Mouse (Mus musculus) frontal cortex, postnatal 14 days (tissue): ENCODE results near the gene Ggt1.
"Not testable (repeated sequence)": the region's sequence is repeated elsewhere in the genome, so short reads cannot be mapped to it uniquely, and the experiment has no call there.

Experiments
- DNase-seq, 2 experiments: peaks; one replicate each; pipeline ENCODE4 v3.0.0; 2022; ENCODE audit warnings: low spot score in 2 of 2

Gene Ggt1

GRCm38 (mm10) chr10:75561071-75561654, at the start of gene Ggt1:
Gene Ggt1 (plus strand): TSS chr10:75561604.
- no peak for DNase-seq

GRCm38 (mm10) chr10:75511897-75512296, 49.5 kb upstream of the Ggt1 start:
- DNase-seq, result no peak

GRCm38 (mm10) chr10:75512796-75513195, 48.6 kb upstream of the Ggt1 start:
- no peak for DNase-seq

GRCm38 (mm10) chr10:75513306-75514067, 47.9 kb upstream of the Ggt1 start:
- no peak for DNase-seq

GRCm38 (mm10) chr10:75514361-75514760, 47.0 kb upstream of the Ggt1 start:
- DNase-seq, result no peak

GRCm38 (mm10) chr10:75515216-75516037, 46.0 kb upstream of the Ggt1 start:
- no peak for DNase-seq

GRCm38 (mm10) chr10:75516038-75516723, 45.2 kb upstream of the Ggt1 start:
- DNase-seq, result no peak

GRCm38 (mm10) chr10:75516724-75517072, 44.7 kb upstream of the Ggt1 start:
- DNase-seq, result no peak

GRCm38 (mm10) chr10:75517073-75517757, 44.2 kb upstream of the Ggt1 start, which contains the start of gene Snrpd3:
Gene Snrpd3 (plus strand): TSS chr10:75517551.
- peak; percentile 86 to 87 for DNase-seq

- peak; percentile 92 to 97 for DNase-seq
Observed at GRCm38 (mm10) chr10:75517758-75518143, 43.7 kb upstream of the Ggt1 start, which contains the start of gene Gucd1. Gene Gucd1 (minus strand): TSS chr10:75517972.

- no peak for DNase-seq
Observed at GRCm38 (mm10) chr10:75520581-75520980, 40.8 kb upstream of the Ggt1 start.

GRCm38 (mm10) chr10:75521643-75522042, 39.8 kb upstream of the Ggt1 start:
- no peak for DNase-seq

- not testable (repeated sequence) for DNase-seq
Observed at GRCm38 (mm10) chr10:75525450-75525849, 36.0 kb upstream of the Ggt1 start.

GRCm38 (mm10) chr10:75530322-75530721, 31.1 kb upstream of the Ggt1 start:
- no peak for DNase-seq

- no peak for DNase-seq
Observed at GRCm38 (mm10) chr10:75531532-75532090, 29.8 kb upstream of the Ggt1 start.

- DNase-seq, result no peak
Observed at GRCm38 (mm10) chr10:75534216-75534615, 27.2 kb upstream of the Ggt1 start.

- DNase-seq, result no peak
Observed at GRCm38 (mm10) chr10:75534934-75535333, 26.5 kb upstream of the Ggt1 start.

- no peak for DNase-seq
Observed at GRCm38 (mm10) chr10:75535423-75535822, 26.0 kb upstream of the Ggt1 start.

- DNase-seq, result no peak
Observed at GRCm38 (mm10) chr10:75536123-75536522, 25.3 kb upstream of the Ggt1 start.

- DNase-seq, result no peak
Observed at GRCm38 (mm10) chr10:75547901-75548300, 13.5 kb upstream of the Ggt1 start.

GRCm38 (mm10) chr10:75548486-75548885, 12.9 kb upstream of the Ggt1 start:
- no peak for DNase-seq
